Mouse (Mus musculus): ENCODE results near the gene Cd55b.
"Not testable (repeated sequence)": the region's sequence is repeated elsewhere in the genome, so short reads cannot be mapped to it uniquely, and the experiment has no call there.

Cd55b gene

GRCm38 (mm10) chr1:130422664-130423111, at the start of gene Cd55b:
Gene Cd55b (minus strand): TSS chr1:130423009.
- in situ Hi-C loops (cut with MboI, MseI) = loop anchor here (5.0 kb wide), 1 partner anchor 40 kb away; the partner anchor contains the start of gene Cd55

- in situ Hi-C loops (cut with MboI, MseI) = no loop called here
Observed at GRCm38 (mm10) chr1:130470074-130470473, 47.3 kb upstream of the Cd55b start.

- in situ Hi-C loops (cut with MboI, MseI) = no loop called here
Observed at GRCm38 (mm10) chr1:130467453-130467852, 44.6 kb upstream of the Cd55b start.

DNA sequence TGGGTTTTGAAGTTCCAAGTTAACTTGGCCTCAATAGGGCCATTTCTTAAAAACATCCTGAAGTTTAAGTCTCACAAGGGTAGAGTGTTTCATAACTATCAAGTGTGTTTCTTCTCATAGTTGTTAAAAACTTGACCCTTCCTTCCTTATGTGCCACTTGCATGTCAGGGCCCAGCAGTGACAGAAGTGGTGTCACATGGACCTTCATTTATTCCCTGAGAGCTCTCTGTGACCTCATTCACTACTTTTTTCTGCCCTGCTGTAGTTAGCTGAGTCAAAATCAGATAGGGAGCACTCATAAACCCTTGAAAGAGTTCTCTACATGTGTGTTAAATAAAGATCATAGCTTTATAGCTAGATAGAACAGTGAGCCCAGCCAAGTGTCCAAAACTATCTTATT, 41.4 kb upstream of the Cd55b start:
- in situ Hi-C loops (cut with MboI, MseI) = loop anchor here (5.0 kb wide), 1 partner anchor 42 kb away; the partner anchor contains the start of gene Cd55b

DNA sequence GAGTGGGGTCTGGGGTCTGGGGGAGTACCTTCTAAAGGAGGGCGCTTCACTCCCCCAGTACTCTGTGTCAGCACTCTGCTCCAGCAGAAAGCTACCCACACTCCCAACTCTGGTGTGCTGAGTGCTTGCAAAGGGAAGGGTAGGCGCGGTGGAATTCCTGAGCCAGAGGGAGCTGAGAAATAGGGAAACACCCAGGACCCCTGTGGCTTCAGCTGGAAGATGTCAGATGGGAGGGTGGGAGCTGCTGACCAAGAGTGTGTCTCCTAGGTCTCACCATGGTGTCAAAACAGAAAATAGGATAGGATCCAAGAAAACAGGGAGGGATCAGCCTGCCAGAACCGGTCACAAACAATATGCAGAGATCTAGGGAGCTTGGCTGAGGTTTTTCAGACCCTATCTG, 40.1 kb upstream of the Cd55b start:
- in situ Hi-C loops (cut with MboI, MseI) = loop anchor here (5.0 kb wide), 1 partner anchor 41 kb away; the partner anchor contains the start of gene Cd55b

DNA sequence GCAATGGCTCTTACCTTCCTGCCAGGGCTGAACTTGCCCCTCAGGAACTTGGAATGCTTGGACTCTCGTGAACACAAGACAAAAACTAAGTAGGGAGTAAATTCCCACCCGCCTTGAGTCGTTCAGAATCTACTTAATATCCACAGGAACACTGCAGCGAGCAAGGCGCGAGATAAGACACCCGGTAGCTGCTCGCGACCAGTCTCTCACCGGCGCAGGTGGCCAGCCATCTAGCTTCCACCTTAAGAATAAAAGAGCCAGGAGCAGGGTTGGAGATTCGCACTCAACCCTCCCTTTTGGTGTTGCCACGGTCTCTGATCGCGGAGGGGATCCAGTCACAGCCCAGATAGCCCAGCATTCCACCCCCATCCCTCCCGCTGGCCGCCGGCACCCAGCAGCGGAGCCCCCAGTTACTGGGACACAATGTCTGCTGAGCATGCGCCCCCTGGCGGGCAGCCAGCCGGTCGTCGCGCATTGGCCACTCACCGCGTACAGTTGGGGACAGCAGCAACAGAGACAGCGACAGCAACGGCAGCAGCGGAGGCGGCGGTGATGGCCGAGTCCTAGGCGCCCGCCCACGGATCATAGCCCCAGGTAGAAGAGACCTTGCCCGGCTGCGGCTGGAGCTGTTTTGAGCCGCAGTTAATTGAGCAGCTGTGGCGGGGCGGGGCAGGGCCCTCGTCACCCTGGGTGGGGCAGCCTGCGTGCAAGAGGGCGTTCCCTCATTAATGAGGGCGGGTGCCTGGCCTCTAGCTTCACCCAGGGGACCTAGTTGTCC, 39.5 kb upstream of the Cd55b start, which contains the start of gene Cd55:
Gene Cd55, minus strand, starts transcription at position 661 of the 778 bp plus-strand sequence.
- in situ Hi-C loops (cut with MboI, MseI) = loop anchor here (5.0 kb wide), 1 partner anchor 40 kb away; the partner anchor contains the start of gene Cd55b

GRCm38 (mm10) chr1:130455111-130455510, 32.3 kb upstream of the Cd55b start:
- in situ Hi-C loops (cut with MboI, MseI) = no loop called here

- in situ Hi-C loops (cut with MboI, MseI) = loop anchor here (5.0 kb wide), 1 partner anchor 51 kb away; no protein-coding TSS in a partner anchor
Observed at GRCm38 (mm10) chr1:130442930-130443329, 20.1 kb upstream of the Cd55b start.

DNA sequence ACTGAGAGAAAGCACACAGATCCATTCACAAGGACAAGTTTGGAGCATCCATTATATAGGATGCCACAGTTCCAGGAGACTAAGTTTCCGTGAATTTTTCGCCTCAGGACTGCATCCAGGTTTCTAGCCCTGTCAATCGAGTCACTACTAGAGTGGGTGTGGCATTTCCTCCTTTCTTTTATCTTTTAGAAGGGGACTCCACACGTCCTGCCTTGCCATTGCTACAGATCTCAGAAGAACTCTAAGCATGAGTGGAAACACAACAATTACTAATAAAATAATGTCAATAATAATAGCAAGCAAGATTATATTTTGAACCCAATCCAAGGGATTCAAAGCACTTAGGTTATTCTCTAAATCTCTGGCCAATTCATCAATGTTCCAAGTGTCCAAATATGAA, 8.1 kb upstream of the Cd55b start:
- in situ Hi-C loops (cut with MboI, MseI) = no loop called here

DNA sequence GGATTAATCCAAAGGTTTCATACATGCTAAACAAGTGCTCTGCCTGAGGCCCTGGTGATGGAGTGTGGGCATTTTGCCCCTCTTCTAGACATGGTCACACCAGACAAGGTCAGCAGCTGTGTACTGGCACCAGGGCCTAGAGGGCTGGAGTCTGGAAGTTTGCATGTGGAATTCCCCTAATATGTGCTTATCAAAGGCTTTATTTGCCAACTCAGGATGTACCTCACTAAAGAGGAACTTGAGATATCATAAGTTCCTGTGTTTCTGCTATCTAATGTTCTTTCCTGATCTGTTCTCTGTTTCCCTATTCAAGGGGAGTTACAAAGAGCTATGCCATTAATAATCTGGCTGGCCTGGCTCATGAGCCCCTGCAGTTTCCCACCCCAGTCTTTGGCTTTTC, 5.9 kb upstream of the Cd55b start:
- in situ Hi-C loops (cut with MboI, MseI) = not testable (repeated sequence)

GRCm38 (mm10) chr1:130427175-130427853, 4.5 kb upstream of the Cd55b start:
- in situ Hi-C loops (cut with MboI, MseI) = not testable (repeated sequence)

- in situ Hi-C loops (cut with MboI, MseI) = loop anchor here (5.0 kb wide), 1 partner anchor 40 kb away; the partner anchor contains the start of gene Cd55
Observed at GRCm38 (mm10) chr1:130422033-130422432, 776 bp downstream of the Cd55b start.

DNA sequence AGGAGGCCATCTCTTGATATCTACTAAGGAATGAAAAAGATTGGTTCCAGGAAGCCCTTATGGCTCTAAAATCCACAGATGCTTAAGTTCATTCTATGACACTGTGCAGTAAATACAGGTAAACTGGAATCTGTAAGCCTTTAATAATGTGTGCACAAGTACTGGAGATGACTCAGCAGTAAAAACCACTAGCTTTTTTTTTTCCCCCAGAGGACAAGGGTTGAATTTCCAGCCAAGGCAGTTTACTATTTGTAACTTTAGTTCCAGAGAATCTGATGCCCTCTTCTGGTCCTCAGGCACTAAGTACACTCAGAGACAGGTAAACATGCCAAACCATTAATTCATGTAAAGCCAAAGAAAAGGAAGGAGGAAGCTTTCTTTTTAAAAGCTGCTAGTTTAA, 25.7 kb downstream of the Cd55b start:
- in situ Hi-C loops (cut with MboI, MseI) = not testable (repeated sequence)

DNA sequence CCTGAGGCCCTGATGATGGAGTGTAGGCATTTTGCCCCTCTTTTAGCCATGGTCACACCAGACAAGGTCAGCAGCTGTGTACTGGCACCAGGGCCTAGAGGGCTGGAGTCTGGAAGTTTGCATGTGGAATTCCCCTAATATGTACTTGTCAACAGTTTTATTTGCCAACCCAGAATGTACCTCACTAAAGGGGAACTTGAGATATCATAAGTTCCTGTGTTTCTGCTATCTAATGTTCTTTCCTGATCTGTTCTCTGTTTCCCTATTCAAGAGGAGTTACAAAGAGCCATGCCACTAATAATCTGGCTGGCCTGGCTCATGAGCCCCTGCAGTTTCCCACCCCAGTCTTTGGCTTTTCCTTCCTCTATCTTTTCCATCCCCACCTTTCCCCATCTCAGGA, 35.5 kb downstream of the Cd55b start:
- in situ Hi-C loops (cut with MboI, MseI) = not testable (repeated sequence)

DNA sequence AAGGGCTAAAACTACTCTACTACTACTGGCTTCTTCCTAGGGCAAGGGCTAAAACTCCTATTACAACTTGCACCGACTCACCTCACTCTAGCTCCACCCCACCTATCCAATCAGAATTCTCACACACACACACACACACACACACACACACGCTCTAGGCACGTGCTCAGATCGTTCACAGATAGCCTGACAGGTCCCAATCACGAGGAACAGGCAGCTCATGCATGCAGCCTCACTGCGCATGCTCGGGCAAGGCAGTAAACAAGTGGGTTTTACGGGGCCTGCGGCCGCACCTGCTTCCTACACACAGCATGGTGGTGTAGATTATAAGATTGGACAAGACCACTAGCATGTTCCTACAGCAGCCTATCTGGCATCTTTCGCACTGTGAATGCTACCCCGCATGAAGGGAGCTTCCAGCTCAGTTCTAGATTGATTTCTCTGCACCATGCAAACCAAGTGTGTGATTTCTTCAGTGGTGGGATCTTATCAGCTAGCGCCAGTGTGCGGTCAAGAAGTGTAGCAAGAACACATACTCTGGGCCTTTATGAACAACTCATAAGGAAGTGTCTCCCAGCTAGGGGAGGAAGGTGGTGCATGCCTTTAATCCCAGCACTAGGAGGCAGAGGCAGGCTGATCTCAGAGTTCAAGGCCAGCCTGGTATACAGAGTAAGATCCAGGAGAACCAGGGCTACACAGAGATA, 44.9 kb downstream of the Cd55b start:
- in situ Hi-C loops (cut with MboI, MseI) = no loop called here

GRCm38 (mm10) chr1:130374173-130374785, 48.5 kb downstream of the Cd55b start:
- in situ Hi-C loops (cut with MboI, MseI) = no loop called here

DNA sequence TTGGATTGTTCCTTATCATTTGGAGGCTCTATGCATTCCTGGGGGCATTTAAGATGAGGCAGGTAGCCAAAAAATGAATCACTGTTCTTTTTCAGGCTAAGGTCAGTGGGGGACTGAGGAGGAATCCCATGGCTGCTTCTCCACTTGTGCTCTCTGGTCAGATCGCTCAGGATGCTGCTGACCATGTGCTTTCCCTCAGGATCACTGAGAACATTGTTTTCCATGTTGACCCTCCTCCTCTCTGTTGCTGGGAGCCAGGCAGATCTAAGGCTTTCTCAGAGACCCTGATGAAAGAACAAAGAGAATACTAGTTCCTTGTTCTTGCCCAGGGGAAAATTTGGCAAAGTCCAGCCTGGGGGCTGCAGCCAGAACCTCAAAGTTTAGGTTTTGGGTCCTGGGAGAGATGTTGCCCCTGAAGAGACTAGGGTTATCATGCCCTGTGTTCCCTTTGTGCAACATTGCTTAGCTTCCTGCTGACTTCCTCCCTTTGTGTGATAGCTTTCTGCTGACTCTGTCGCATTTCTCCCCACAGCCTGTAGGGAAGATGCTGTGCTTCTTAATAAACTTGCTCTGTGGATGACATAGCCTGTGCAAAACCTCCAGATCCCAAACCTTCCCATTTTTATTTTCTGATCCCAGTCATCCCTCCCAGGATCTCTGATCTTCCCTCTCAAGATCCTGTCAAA, 49.3 kb downstream of the Cd55b start:
- in situ Hi-C loops (cut with MboI, MseI) = no loop called here

GRCm38 (mm10) chr1:130371895-130372528, 50.8 kb downstream of the Cd55b start:
- in situ Hi-C loops (cut with MboI, MseI) = no loop called here

DNA sequence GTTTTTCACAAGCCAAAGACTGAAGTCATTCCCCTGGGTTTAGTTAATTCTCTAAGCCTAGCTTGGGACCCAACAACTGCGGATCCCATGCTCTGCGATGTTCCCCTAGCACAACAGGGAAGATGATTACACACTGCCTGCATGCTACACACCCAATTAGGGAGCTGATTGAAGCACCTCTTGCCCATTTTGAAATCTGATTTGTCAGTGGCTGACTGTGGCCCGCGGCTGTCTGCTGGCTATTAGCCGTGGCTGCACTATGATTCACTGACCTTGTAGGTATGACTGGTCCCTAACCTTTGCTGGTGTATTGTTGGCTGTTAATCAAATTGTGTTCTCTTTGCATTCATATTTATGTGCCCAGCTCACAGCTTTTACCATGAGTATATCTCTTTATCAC, 51.5 kb downstream of the Cd55b start:
- in situ Hi-C loops (cut with MboI, MseI) = no loop called here

- in situ Hi-C loops (cut with MboI, MseI) = no loop called here
Observed at GRCm38 (mm10) chr1:130350077-130350635, 72.7 kb downstream of the Cd55b start.

Data from regulatory T cell (primary cell).